Mouse (Mus musculus): ENCODE measurements around the gene Lmna. TPM values are rescaled to one million over a fixed set of nuclear protein-coding genes. Genes with fewer than 3 reads are reported as not detected.

The Lmna gene
- total and polyA plus RNA-seq, 2 experiments, result 28.2 to 44.7 TPM

- DNase-seq (ENCODE audit: extremely low read depth, low read depth, low spot score), result peak; percentile 65
- Histone ChIP-seq H3K27ac (replicated peaks; ENCODE audit: insufficient read depth, low read depth, low read length) (peak within 1 kb of the TSS; percentile 96), H3K4me1 (ENCODE audit: control insufficient read depth, insufficient read depth, low read length) (peaks cover 6% of the 10 kb centered on the region), H3K9ac (ENCODE audit: low read depth, low read length) (peak within 1 kb of the TSS; percentile 93), H3K79me2 (ENCODE audit: control insufficient read depth, insufficient read depth, low read length) (peaks cover 10% of the 10 kb centered on the region; the same call in 1 of the 2 replicates), H3K4me3 (ENCODE audit: insufficient read depth, low read depth, low read length) (peak within 1 kb of the TSS; percentile 80), H3K27me3 (ENCODE audit: control insufficient read depth, insufficient read depth, low read length) (no peaks in the 10 kb centered on the region), H3K36me3 (ENCODE audit: control insufficient read depth, insufficient read depth, low read length) (peaks cover 7% of the 10 kb centered on the region; the same call in 1 of the 2 replicates)
- peak; percentile 45 for TF ChIP-seq POLR2A (IDR thresholded peaks at IDR 0.05; ENCODE audit: extremely low read depth, insufficient read depth, low read length)
- TF ChIP-seq CTCF (IDR thresholded peaks at IDR 0.05; ENCODE audit: low read depth, low read length), result peak; percentile 76
- WGBS, result under 1% methylated on average over 35 of the region's 37 CpGs
Observed at GRCm38 (mm10) chr3:88553525-88553879, 43.7 kb upstream of the Lmna start, which contains the start of gene Ubqln4. Ubqln4 (plus strand) TSS chr3:88553758.

GRCm38 (mm10) chr3:88552676-88553524, 43.1 kb upstream of the Lmna start, which contains the start of gene Lamtor2:
Lamtor2 (minus strand) TSS chr3:88553074.
- H3K9ac ChIP-seq (ENCODE audit: low read depth, low read length), result peak within 1 kb of the TSS; percentile 93
- H3K27me3 ChIP-seq (ENCODE audit: control insufficient read depth, insufficient read depth, low read length), result no peaks in the 10 kb centered on the region
- peak within 1 kb of the TSS; percentile 80 for H3K4me3 ChIP-seq (ENCODE audit: insufficient read depth, low read depth, low read length)
- DNase-seq (ENCODE audit: extremely low read depth, low read depth, low spot score), result peak; percentile 96
- H3K4me1 ChIP-seq (ENCODE audit: control insufficient read depth, insufficient read depth, low read length), result peaks cover 6% of the 10 kb centered on the region
- H3K79me2 ChIP-seq (ENCODE audit: control insufficient read depth, insufficient read depth, low read length), result peaks cover 10% of the 10 kb centered on the region; the same call in 1 of the 2 replicates
- under 1% methylated on average over 48 of the region's 48 CpGs for WGBS
- TF ChIP-seq CTCF (IDR thresholded peaks at IDR 0.05; ENCODE audit: low read depth, low read length) (no peak), POLR2A (IDR thresholded peaks at IDR 0.05; ENCODE audit: extremely low read depth, insufficient read depth, low read length) (peak; percentile 69)
- H3K27ac ChIP-seq (replicated peaks; ENCODE audit: insufficient read depth, low read depth, low read length), result peak within 1 kb of the TSS; percentile 96
- peaks cover 4% of the 10 kb centered on the region; the same call in 1 of the 2 replicates for H3K36me3 ChIP-seq (ENCODE audit: control insufficient read depth, insufficient read depth, low read length)

GRCm38 (mm10) chr3:88552082-88552645, 42.4 kb upstream of the Lmna start:
- H3K36me3 ChIP-seq (ENCODE audit: control insufficient read depth, insufficient read depth, low read length), result peaks cover 4% of the 10 kb centered on the region; the same call in 1 of the 2 replicates
- peak overlapping the region; percentile 73 for H3K4me3 ChIP-seq (ENCODE audit: insufficient read depth, low read depth, low read length)
- H3K79me2 ChIP-seq (ENCODE audit: control insufficient read depth, insufficient read depth, low read length), result peaks cover 10% of the 10 kb centered on the region; the same call in 1 of the 2 replicates
- TF ChIP-seq POLR2A (IDR thresholded peaks at IDR 0.05; ENCODE audit: extremely low read depth, insufficient read depth, low read length) (no peak), CTCF (IDR thresholded peaks at IDR 0.05; ENCODE audit: low read depth, low read length) (no peak)
- peak overlapping the region; percentile 84 for H3K27ac ChIP-seq (replicated peaks; ENCODE audit: insufficient read depth, low read depth, low read length)
- WGBS, result 5% methylated on average over 16 of the region's 16 CpGs
- H3K4me1 ChIP-seq (ENCODE audit: control insufficient read depth, insufficient read depth, low read length), result peaks cover 6% of the 10 kb centered on the region
- no peaks in the 10 kb centered on the region for H3K27me3 ChIP-seq (ENCODE audit: control insufficient read depth, insufficient read depth, low read length)
- DNase-seq (ENCODE audit: extremely low read depth, low read depth, low spot score), result no peak
- H3K9ac ChIP-seq (ENCODE audit: low read depth, low read length), result peak overlapping the region; percentile 71

GRCm38 (mm10) chr3:88551586-88551985, 41.8 kb upstream of the Lmna start:
- TF ChIP-seq POLR2A (IDR thresholded peaks at IDR 0.05; ENCODE audit: extremely low read depth, insufficient read depth, low read length) (no peak), CTCF (IDR thresholded peaks at IDR 0.05; ENCODE audit: low read depth, low read length) (no peak)
- 20% methylated on average over 4 of the region's 4 CpGs for WGBS
- DNase-seq (ENCODE audit: extremely low read depth, low read depth, low spot score), result peak; percentile 49
- peaks cover 6% of the 10 kb centered on the region for H3K4me1 ChIP-seq (ENCODE audit: control insufficient read depth, insufficient read depth, low read length)
- H3K4me3 ChIP-seq (ENCODE audit: insufficient read depth, low read depth, low read length), result peak overlapping the region; percentile 73; the same call in 1 of the 2 replicates
- H3K36me3 ChIP-seq (ENCODE audit: control insufficient read depth, insufficient read depth, low read length), result 0 out of 2 replicates have a peak, but pooled peaks cover 2% of the 10 kb centered on the region
- H3K9ac ChIP-seq (ENCODE audit: low read depth, low read length), result 0 out of 2 replicates have a peak overlapping the region, but pooled peaks have one; percentile 11
- H3K27ac ChIP-seq (replicated peaks; ENCODE audit: insufficient read depth, low read depth, low read length), result no peak overlapping the region
- no peaks in the 10 kb centered on the region for H3K27me3 ChIP-seq (ENCODE audit: control insufficient read depth, insufficient read depth, low read length)
- peaks cover 10% of the 10 kb centered on the region; the same call in 1 of the 2 replicates for H3K79me2 ChIP-seq (ENCODE audit: control insufficient read depth, insufficient read depth, low read length)

GRCm38 (mm10) chr3:88548180-88548917, 38.6 kb upstream of the Lmna start, which contains the start of gene Rab25:
Rab25 (minus strand) TSS chr3:88548300.
- Histone ChIP-seq H3K27ac (replicated peaks; ENCODE audit: insufficient read depth, low read depth, low read length) (no peak within 1 kb of the TSS), H3K9ac (ENCODE audit: low read depth, low read length) (no peak within 1 kb of the TSS), H3K4me1 (ENCODE audit: control insufficient read depth, insufficient read depth, low read length) (peaks cover 6% of the 10 kb centered on the region), H3K27me3 (ENCODE audit: control insufficient read depth, insufficient read depth, low read length) (no peaks in the 10 kb centered on the region), H3K79me2 (ENCODE audit: control insufficient read depth, insufficient read depth, low read length) (no peaks in the 10 kb centered on the region), H3K4me3 (ENCODE audit: insufficient read depth, low read depth, low read length) (no peak within 1 kb of the TSS), H3K36me3 (ENCODE audit: control insufficient read depth, insufficient read depth, low read length) (no peaks in the 10 kb centered on the region)
- no peak for DNase-seq (ENCODE audit: extremely low read depth, low read depth, low spot score)
- 88% methylated on average over 18 of the region's 18 CpGs for WGBS
- no peak for TF ChIP-seq CTCF (IDR thresholded peaks at IDR 0.05; ENCODE audit: low read depth, low read length)
- no peak for TF ChIP-seq POLR2A (IDR thresholded peaks at IDR 0.05; ENCODE audit: extremely low read depth, insufficient read depth, low read length)

All from liver, adult 2 months (tissue).